Mouse (Mus musculus) retina, embryonic 14.5 days (tissue): ENCODE measurements around the gene Hspa1a.
"Not testable (repeated sequence)": the region's sequence is repeated elsewhere in the genome, so short reads cannot be mapped to it uniquely, and the experiment has no call there.

Experiments
- DNase-seq: peaks from one replicate; pipeline ENCODE4 v3.0.0-alpha.2; 2015; ENCODE audit warnings: low spot score

The Hspa1a gene

DNA sequence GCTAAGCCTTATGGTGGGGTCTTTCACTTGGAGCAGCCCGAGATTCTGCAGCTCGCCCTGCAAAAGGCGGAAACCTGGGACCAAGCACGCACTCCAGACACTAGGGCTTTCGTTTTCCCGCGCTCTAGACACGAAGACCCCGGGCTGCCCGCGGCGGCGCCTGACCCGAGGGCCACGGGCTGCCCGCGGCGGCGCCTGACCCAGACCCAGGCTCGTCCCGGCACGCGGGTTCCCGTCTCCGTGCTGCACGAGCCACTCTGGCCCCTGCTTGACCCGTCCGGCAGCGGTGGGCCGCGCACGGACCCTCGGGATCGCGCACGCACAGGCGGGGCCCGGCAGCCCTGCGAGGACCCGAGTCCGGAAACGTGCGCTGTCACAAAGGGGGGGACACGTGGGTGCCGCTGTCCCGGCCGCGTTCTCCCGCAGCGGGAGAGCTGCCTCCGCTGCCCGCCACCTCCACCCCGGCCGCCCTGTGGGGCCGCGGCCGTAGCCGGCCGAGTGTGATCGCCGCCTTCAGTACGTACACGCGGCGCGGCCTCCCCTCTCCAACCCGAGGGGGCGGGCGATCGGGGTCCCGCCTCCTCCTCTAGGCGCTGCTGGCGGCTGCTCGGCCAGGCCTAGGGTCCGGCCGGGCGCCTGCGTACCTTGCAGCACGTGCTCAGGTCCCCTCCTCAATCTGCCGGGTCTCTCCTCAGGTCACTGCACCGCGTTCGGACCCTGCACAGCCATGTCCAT lies 28.9 kb upstream of the Hspa1a start, which contains the start of gene Vars:
Vars (plus strand) TSS at position 271 of the 735 bp plus-strand sequence.
- DNase-seq: peak; percentile 93

DNA sequence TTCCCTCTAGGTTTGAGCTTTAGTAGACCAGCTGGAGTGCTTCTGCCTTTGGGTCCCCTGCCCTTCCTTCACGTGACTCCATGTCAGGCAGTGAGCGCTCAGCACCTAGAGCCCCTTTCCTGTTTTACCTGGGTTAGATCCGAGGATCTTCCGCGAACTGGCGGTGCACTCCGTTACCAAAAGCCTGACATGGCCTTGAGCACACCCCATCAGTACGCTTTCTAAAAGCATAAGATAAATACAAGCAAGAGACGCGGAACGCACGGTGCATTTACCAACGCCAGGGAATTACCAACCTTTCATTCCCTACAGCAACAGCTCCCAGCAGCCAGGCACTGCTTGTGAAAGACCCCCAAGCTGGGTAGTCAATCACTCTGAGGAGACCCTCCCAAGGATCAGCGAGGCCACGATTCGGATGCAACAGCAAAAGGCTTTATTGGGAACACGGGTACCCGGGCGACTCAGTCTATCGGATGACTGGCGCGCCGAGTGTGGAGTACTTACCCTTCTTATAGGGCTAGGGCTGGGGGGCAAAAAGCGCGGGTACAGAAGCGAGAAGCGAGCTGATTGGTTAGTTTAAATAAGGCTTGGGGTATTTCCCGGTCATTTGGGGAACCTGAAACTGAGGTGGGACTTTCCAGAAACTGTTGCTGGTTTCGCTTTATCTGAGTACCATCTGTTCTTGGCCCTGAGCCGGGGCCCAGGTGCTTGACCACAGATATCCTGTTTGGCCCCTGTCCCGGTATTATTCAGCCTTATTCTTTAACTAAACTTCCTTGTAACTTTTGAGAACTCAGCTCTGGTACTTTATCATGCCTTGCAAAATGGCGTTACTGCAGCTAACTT lies 28.1 kb upstream of the Hspa1a start:
- DNase-seq: not testable (repeated sequence)

DNA sequence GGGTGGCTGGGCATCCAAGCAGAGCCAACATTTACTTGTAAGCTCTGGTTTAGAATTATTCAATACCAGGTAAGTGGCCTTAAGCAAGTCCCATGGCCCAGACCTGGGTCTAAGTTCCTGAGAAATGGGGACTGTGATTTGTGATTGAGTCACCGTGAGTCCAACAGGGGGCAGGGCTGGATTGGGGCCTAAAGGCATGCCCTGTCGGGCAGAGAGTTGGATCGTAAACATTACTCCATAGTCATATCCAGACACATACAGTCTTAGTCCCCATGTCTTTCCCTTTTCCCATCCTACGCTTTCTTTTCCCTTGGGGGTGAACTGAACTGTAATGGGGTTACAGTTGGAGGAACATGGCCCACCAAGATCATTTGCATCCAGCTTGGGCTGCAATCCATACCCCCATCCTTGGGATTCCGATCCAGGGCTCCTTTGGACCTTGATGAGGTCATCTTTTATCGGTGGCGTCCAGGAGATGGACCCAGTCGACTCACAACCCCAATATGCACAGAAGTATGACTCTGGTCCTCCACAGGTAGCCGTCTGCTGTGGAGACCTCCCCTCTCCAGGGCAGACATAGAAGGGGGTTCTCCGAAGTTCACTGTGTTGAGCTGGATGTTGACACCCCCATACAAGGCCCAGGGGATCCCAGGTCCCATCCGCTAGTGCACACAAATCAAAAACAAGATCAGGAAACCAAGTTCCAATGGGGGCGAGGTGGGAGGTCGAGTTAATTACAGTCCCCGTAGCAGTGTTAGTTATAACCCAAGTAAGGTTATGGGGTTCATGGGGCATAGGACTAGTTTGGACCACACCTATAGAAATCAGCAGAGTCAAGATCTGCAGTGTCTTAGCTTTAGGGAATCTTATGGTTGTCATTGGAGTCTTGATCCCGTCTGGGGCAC lies 26.8 kb upstream of the Hspa1a start:
- DNase-seq: no peak

GRCm38 (mm10) chr17:34997142-34997483 lies 25.2 kb upstream of the Hspa1a start:
- DNase-seq: no peak

GRCm38 (mm10) chr17:34996411-34997141 lies 24.6 kb upstream of the Hspa1a start:
- DNase-seq: no peak

GRCm38 (mm10) chr17:34995927-34996326 lies 24.0 kb upstream of the Hspa1a start:
- not testable (repeated sequence) for DNase-seq

GRCm38 (mm10) chr17:34995192-34995591 lies 23.2 kb upstream of the Hspa1a start:
- DNase-seq: not testable (repeated sequence)

DNA sequence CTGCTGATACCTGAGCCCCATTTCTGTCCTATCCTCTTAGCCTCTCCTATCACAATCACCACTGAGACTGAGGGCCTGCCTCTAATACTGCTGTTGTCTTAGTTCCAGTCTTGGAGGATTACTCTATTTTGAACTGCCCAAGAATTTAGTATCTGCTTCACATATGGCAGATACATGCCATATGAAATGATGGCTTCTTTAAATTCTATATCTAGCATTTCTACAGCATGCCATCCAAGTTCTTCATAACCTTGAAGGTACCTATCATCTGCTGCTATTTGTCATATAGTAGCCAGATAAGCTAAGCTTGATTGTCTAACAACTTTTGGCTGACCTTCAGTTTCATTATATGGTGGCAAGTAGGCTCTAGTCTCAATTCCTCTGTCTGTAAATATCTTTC lies 22.8 kb upstream of the Hspa1a start:
- no peak for DNase-seq

DNA sequence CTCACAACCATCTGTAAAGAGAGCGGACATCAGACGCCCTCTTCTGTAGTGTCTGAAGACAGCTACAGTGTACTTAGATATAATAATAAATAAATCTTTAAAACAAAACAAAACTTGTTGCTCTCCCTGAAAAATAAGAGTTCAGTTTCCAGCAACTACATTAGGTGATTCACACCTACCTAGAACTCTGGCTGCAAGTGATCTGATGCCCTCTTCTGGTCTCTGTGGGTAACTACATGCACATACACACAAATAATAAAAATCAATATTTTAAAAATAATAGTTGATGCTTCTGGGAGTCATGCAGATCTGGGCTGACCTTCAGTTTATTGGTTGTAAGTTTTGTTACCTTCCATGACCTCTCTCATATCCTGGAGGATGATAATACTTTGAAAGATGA lies 12.3 kb upstream of the Hspa1a start:
- DNase-seq: peak; percentile 65

DNA sequence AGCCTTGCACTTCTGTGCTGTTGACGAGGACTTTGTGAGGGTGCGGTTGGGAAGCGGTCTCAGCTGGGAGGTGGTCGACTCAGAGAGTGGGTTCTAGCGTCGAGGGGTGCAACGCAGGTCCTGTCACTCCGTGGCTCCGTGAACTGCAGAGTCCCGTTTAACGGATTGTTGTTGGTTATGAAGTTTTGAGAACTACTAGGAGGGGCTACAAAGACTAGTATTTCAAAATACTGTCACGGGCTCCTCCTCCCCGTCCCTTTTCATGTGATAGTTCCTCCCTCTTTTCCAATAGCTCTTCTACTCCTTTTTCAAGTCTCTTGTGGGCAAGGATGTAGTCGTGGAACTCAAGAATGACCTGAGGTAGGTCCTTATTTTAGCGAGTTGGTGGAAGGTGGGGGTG lies 10.4 kb upstream of the Hspa1a start:
- DNase-seq: no peak

- peak; percentile 94 for DNase-seq
Observed at GRCm38 (mm10) chr17:34981690-34982180, 9.8 kb upstream of the Hspa1a start, which contains the start of gene Lsm2. Gene Lsm2, plus strand, starts transcription at chr17:34981862.

DNA sequence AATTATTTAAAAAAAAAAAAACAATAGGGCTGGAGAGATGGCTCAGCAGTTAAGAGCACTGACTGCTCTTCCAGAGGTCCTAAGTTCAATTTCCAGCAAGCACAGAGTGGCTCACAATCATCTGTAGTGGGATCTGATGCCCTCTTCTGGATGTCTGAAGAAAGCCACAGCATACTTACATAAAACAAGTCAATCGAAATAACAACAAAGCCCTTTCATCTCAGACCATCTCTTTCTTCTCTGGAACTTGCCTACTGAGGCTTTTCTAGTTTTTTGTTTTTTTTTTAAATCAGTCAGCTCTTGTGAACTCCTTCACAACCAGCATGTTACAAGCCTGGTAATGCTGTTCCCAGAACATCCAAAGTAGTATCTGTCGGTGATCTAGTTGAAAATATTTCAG lies 8.7 kb upstream of the Hspa1a start:
- peak; percentile 78 for DNase-seq

DNA sequence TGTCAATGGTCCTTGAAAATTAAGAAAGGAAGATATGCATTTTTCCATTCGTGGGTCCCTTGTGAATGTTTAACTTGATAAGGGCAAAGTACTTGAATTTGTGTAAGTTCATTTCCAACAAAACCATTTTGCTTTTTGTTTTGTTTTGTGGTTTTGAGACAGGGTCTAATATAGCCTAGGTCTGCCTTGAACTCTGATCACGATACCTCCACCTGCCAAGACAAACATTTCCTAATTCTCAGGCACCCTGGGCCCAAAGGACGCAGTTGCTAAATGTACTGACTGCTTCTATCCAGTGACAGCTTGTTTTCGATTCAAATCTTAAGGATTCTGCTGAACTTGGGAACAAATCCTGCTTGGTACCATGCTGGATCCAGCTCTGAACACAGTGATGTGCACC lies 7.7 kb upstream of the Hspa1a start:
- no peak for DNase-seq

DNA sequence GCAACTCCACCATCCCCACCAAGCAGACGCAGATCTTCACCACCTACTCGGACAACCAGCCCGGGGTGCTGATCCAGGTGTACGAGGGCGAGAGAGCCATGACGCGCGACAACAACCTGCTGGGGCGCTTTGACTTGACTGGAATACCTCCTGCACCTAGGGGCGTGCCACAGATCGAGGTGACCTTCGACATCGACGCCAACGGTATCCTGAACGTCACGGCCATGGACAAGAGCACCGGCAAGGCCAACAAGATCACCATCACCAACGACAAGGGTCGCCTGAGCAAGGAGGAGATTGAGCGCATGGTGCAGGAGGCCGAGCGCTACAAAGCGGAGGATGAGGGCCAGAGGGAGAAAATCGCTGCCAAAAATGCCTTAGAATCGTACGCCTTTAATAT lies 6.3 kb upstream of the Hspa1a start:
- no peak for DNase-seq

GRCm38 (mm10) chr17:34977000-34977399 lies 5.0 kb upstream of the Hspa1a start:
- no peak for DNase-seq

- DNase-seq: no peak
Observed at GRCm38 (mm10) chr17:34975581-34976492, 3.9 kb upstream of the Hspa1a start.

DNA sequence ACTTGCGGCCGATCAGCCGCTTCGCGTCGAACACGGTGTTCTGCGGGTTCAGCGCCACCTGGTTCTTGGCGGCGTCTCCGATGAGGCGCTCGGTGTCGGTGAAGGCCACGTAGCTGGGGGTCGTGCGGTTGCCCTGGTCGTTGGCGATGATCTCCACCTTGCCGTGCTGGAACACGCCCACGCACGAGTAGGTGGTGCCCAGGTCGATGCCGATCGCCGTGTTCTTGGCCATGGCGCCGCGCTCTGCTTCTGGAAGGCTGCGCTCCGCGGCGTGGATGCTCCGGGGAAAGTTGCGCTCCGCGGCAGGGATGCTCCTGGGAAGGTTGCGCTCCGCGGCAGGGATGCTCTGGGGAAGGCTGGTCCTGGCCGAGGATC lies 275 bp downstream of the Hspa1a start:
- not testable (repeated sequence) for DNase-seq

GRCm38 (mm10) chr17:34970850-34971249 lies 1.1 kb downstream of the Hspa1a start:
- DNase-seq: not testable (repeated sequence)

- not testable (repeated sequence) for DNase-seq
Observed at GRCm38 (mm10) chr17:34969822-34970221, 2.1 kb downstream of the Hspa1a start, which contains the start of gene Gm20481. Gene Gm20481, plus strand, starts transcription at chr17:34969912.

DNA sequence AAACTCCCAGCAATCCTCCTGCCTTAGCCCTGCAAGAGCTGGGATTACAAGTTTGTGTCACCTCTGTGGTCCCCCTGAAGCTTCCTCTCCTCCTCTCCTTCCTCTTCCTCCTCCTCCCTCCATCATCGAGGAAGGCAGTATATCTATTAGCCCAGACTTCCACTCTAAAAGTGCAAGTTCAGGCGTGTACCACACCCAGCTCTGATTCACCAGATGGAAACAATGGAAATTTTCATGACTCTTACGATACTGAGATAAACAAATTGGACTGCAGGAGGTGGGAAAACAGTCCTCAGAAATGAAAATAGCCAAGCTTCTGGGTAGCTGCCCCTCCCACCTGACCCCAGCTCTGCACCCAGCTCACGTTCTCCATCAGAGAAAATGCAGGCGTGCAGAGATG lies 6.3 kb downstream of the Hspa1a start:
- no peak for DNase-seq
